Mouse (Mus musculus): ENCODE data around the gene Spp2.

Gene Spp2

DNA sequence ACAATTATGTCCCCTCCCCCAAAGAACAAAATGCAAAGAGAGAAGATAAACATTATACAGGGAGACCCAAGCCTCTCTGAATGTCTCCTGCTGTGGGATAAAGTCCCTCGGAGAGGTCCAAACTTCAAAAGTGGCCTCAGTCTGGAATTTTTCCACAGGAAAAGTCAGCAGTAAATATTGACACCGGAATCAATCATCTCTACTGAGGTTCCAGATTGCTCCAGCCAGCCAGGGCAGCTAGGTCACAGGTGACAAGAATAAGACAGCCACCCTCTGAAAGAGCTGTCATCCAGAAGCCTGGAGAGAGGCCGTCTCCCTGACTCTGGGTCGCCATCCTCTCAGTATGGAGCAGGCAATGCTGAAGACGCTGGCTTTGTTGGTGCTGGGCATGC lies at the start of gene Spp2:
Spp2 (plus strand) TSS at position 155 of the 392 bp plus-strand sequence.
- DNase-seq (ENCODE audit: low read depth, low spot score): no peak

DNA sequence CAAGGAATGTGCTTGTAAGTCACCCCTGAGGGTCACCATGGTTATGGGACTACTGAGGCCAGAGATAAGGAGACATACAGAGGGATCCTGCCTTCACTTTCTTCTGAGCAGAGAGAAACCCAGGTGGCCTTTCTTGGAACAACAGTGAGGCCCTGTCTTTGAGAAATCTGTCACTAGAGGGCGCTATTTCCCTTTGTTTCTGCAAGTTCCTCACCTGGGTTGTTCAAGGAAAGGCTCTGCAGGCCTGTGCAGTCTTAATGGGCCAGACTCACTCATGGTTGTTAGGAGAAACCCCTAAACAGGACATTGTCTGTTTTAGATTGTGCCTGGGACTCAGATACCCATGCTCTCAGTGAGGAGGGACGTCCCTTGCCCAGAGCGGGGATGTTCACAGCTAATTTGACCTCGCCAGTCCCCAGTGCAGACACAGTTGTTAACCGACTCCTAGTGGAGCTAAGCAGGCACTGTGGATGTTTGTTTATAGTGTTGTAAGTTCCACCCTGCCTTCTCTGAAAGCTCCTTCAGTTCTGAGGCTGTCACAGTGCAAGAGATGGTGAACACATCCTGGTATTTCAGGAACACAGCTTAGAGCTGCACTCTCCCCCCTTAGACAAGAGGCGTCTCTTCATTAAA lies 49.2 kb upstream of the Spp2 start:
- peak; percentile 75 for DNase-seq (ENCODE audit: low read depth, low spot score)

DNA sequence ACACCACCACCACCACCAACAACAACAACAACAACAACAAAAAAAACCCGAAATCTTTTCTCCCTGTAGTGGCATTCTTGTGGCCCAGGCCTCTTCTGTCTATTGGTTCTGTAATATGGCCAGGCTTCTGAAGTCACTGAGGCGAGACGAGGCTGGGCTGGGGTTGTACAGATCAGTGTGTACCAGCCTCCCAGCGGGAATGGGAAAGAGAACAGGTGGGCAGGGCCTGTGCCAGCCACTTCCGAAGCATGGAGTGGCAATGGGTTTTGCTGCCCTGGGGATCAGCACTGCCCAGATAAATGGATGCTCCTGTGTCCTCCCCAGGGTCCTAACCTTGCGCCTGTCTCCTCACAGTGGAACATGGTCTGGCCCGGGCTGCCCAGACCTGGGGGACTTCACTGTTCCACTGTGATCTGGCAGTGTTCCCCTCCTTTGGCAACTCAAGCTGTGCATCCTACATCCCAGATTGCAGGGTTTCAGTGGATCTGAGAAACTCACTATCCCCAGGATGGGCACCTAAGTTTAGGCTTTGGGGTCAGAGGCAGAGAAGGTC lies 48.6 kb upstream of the Spp2 start:
- DNase-seq (ENCODE audit: low read depth, low spot score): no peak

DNA sequence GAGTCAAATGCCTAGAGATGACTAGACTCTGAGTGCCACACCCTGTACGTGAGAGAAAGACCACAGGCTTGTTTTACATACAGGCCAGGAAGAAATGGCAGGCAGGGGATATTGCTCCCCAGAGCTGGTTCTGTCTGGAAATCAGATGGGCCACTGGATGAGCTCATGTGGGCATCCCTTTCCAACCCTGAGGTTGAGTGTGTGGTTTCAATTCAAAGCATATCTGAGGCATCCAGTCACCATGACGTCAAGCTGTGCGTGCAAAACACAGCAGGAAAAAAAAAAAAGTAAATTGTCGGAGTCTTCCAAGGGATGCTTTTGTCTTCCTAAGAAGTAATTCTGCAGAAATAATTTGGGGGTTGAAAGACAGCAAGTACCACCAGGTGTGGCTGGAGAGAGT lies 45.7 kb upstream of the Spp2 start:
- no peak for DNase-seq (ENCODE audit: low read depth, low spot score)

DNA sequence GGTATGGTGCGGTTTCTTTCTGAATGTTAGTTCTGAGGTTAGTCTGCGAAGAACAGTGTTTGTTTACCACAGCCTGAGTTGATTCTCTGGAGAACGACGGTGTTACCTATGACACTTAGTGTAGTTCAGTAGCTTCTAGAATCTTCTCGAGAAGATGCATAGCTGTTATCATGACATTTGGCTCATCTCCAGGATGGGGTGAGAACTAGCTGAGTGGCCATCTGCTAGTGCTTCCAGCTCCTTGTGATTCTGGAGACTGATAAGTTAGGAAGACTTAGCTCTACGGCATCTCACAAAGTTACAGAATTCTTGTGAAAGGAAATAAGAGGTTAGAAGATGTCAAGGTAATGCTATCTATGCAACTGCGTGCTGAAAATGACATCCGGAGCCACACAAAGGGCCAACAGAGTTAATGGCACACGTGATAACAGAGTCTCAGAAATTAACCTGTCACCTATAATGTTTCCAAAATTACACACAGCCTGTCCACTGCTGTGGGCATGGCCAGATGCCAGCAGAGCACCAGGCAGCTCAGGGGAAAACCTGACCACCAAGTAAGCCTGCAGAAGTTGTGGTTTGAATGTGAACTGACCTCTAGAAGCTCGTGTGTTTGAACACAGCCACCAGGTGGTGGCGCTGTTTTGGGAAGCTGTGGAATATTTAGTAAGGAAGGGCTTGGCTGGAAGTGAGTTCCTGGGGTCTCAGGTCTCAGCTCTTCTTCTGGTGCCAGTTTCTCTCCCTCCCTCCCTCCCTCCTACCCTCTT lies 39.7 kb upstream of the Spp2 start:
- no peak for DNase-seq (ENCODE audit: low read depth, low spot score)

DNA sequence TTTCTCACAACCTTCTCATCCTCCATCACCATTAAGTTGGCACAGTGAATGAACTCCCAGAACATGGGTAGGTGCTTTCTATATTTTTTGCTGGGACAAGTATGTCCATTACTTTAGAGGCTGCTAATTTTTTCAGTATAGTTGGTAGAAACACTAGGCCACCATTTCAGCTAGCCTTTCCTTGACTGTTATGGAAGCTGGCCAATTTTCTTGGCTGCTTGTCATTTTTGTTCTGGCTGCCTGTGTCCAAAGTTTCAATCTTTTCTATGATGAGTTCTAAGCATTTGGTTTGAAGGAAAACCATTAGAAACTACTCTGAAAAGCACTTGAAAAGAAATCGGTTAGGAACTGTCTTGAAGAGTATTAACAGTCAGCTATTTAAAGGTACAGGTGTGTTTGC lies 28.3 kb upstream of the Spp2 start:
- no peak for DNase-seq (ENCODE audit: low read depth, low spot score)

DNA sequence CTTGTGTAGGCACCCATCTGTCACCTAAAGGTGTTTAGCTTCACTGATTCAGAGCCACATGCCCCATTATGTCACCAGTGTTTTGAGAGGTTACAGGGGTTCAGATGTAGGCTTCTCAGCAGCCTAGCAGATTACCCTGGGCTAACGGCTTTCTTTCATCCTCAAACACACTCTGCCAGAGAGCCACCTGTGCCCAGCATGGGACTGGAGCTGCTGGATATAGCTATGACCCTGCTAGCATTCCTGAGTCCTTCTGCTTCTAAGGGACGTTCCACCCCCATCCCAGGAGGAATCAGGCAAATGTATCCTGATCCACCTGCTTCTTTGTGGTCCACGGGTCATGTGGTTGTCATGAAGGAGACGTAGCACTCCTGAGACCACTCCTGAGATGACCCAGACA lies 15.1 kb upstream of the Spp2 start:
- no peak for DNase-seq (ENCODE audit: low read depth, low spot score)

DNA sequence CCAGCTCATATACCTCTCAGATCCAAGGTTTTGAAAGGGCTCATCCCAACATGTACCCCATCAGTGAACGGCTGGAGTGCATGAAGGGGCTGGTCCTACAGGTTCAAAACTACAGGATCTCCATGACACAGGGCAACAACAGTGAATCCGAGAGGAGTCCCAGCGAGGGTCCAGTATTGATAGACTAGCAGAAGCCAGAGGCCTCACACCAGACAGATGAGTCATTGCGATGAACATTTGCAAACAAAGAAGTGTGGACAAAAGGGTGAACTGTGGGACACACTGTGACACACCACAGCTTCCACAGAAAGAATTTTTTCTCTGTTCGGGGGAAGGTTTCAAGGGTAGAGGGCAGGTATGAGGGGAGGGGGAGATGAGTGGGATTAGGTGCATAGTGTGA lies 13.4 kb upstream of the Spp2 start:
- DNase-seq (ENCODE audit: low read depth, low spot score): no peak

DNA sequence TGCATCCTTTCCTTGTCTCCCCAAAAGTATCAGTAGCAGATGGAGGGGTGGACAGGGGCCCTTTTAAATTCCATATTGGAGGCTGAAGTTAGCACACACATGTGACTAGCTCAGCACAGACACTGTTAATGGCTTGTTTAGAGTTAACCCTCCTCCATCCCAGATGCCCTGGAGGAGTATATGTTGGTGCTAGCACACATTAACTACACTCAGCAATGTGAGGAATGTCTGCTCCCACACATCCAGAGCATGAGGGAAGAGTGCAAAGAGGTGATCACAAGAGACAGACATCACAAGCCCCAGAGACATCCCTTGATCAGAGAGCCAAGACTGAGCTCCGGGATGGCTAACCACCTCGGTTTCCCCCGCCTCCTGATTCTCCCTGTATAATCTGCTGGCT lies 3.4 kb upstream of the Spp2 start:
- DNase-seq (ENCODE audit: low read depth, low spot score): no peak

DNA sequence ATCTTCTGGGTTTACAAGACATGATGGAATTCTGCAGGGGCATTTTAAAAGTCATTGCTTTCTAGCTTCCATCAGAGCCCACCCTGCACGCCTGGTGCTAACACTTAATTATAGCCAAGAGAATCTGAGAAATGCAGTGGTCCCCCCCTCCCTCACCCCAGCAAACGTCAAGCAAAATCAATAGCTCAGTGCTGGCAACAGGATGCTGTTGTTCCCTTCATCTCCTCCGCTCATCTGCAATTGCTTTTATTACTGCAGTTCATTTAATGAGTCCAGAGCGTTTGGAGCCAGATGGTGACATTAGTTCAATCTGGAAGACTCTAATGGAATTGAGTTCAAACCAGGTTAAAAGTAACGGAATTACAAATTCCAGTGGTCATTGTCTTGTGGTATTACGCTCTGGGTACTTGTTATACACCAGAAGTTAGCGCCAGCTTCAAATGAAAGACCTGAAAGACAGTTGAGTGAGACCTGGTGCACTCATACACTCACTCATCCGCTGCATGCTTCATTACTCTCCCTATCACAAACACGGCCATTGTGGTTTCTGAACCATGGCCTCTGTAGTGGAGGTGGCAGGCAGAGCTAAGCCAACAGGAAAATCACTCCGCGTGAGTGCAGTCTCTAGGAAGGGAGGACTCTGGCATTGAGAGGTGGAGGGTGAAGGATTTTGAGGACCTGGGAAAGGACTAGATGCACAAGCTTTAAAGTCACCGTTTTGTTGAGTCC lies 519 bp upstream of the Spp2 start:
- DNase-seq (ENCODE audit: low read depth, low spot score): no peak

DNA sequence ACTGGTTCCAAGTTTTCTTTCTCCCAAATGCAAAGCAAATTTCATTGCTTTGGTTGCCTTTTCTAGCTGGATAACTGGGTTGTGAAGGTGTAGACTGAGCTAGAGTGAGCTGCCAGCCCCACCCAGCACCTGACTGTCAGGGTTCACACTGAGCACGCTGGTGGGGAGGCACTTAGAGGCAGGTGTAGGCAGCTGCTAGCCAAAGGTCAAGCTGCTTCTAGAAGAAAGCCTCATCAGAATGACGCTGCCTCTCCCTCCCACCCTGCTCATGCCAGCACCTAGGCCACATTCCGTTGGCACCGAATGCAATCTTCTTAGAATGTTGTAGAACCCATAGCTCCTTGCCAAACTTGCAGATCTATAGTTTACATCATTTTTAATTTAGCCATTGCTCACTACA lies 1.6 kb downstream of the Spp2 start:
- no peak for DNase-seq (ENCODE audit: low read depth, low spot score)

DNA sequence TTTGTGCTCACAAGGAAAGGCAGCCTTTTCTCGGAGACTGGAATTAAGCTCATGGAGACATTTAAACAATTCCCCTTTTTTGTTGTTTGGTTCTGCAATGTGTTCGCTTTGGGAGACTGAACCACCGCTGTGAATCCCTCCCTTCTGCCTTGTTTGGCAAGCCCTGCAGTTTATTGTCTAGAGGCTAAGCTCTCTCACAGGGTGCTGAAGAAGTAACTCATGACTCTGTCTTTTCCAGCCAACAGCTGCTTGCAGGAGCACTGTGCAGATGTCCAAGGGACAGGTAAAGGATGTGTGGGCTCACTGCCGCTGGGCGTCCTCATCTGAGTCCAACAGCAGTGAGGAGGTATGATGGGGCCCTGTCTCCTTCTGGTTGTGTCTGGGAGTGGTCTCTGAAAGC lies 5.3 kb downstream of the Spp2 start:
- no peak for DNase-seq (ENCODE audit: low read depth, low spot score)

DNA sequence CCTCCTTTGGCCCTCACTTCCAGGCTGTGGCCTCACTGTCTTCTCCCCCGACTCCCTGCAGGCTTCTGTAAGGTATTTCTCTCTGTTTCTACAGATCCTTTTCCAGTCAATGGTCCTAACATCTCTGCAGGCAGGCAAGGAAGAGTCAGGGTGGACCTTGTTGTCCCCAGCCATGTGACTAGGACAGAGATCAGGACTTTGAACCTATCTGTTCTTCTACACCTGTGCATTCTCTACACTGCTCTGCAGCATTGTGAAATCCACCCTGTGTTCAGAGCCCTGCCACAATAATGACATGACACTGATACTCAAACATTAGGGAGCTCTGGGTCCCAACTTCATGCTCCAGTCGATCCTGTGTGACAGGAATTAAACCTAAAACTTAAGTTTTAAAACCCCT lies 12.2 kb downstream of the Spp2 start:
- DNase-seq (ENCODE audit: low read depth, low spot score): no peak

DNA sequence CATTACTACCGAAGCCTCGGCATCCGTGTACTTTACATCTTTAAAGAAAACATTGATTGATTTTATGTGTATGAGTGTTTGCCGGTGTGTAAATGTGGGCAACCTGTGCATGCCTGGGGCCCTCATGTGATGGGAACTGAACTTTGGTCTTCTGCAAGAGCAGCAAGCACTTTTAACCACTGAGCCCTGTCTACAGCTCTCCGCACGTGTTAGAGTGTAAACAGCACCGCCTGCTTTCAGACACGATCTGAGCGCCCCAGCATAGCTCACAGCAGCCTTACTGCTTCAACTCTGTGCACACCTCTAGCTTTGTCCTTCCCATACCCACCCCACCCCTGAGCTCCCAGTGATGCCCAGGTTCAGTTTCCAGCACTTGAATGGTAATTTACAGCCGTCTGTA lies 15.3 kb downstream of the Spp2 start:
- DNase-seq (ENCODE audit: low read depth, low spot score): no peak

DNA sequence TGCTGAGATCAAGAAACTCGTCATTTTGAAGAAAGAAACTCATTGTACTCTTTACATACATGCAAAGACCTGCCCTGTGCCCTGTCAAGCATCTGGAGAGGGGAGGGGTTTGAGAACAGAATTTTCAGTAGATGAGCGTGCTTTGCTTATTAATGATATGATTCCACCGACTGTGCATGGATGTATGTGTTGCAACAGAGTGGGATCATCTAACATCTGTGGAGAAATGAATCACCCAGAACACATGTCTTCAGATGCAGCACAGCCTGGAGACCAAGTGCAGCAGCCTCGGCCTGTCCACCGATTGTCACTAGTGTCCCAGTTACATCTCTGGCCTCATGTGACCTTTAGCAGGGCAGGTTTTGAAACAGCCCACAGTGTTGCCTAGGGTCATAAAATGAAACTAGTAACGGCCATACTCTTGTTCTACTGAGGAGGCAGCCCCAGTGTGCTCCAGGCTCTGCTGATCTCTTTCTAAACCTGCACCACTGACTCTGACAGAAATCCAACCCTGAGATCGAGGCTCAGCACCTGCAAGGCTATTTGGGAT lies 16.2 kb downstream of the Spp2 start:
- DNase-seq (ENCODE audit: low read depth, low spot score): no peak

DNA sequence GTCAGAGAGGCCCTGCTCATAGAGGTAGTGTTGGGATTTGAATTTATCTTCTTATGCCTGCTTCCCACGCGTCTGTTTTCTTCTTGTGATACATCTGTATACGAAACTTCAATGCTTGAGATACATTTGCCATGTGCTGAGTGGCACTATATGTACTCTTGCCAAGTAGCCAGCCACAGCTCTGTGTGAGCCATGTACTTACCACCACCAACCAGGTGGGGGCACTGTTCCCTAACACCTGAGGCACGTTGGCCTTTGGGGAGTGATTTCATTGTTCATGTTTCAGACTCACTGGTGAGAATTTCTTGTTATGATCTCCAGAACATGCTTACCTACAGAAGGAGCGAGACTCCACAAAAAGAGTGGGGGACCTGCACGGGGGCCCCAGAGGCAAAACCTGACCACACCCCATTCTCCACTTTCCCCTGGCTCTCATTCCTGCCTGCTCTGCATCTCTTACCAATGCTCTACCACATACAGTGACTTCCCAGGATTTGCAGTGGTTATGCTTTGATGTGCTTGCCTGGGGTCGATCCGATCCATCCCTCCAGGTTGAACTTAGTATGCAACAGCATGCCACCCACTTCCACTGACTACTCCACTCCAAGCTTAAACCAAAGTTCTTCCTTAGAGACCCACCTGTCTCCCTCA lies 18.0 kb downstream of the Spp2 start:
- peak; percentile 79 for DNase-seq (ENCODE audit: low read depth, low spot score)

DNA sequence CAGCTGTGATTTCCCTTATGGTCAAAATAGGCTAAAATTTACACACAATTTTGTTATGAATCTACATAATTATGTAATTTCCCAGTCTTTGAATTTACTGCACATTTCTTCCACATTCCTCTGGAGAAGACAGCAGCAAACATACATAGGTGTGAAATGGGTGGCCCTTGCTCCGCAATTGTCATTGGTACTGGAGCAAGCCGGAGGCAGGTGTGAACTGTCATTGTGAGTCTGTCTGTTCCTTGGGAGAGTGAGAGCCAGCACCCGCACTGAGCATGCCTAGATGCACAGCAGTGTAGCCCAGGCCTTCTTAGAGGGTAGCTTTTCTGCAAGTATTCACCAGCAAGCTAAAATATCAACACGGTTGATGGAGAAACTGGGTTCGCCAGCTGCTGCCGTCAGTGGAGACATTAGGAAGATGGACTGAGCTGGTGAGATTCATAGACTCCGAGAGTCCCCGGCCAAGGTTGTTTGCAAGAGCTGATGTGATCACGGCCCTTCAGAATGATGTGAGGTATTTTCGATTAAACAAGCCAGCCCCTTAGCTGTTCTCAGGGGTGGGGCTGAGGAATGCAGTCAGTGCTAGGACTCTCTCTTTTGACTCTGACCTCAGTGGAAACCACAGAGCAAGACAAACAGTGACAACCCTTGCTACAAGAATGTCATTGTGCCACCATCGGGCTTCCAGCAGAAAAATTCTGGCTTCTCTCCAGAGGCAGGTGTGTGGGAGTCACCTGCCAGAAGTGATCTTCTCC lies 21.4 kb downstream of the Spp2 start:
- DNase-seq (ENCODE audit: low read depth, low spot score): no peak

DNA sequence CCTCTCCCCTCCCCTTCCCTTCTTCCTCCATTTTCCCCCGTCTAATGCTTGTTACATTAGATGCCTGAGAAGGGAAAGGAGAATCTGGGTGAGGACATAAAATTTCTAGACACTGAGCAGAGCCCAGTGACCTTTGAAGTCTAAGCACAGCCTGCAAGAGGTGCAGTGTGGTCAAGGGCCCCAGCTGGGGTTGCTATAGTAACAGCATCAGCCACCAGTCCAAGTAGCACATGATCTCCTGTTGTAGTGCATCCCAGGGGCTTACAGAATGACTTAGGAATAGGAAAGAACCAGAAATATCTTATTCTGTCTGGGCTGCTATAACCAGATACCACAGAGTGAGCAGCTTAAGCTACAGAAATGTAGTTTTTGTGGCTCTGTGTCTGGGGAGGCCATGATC lies 22.7 kb downstream of the Spp2 start:
- no peak for DNase-seq (ENCODE audit: low read depth, low spot score)

DNA sequence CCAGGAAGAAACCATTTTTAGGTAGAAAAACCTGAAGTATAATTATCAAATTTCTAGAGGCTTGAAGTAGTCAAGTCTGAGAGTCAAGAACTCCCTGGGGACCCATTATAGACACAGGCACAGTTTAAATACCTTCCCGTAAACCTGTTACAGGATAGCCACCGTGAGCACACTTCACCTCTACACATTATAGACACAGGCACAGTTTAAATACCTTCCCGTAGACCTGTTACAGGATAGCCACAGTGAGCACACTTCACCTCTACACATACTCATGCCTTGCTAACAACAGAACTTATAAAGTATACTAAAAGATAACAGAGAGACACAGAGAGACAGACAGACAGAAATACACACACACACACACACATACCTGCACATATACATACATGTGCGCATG lies 24.5 kb downstream of the Spp2 start:
- DNase-seq (ENCODE audit: low read depth, low spot score): no peak

DNA sequence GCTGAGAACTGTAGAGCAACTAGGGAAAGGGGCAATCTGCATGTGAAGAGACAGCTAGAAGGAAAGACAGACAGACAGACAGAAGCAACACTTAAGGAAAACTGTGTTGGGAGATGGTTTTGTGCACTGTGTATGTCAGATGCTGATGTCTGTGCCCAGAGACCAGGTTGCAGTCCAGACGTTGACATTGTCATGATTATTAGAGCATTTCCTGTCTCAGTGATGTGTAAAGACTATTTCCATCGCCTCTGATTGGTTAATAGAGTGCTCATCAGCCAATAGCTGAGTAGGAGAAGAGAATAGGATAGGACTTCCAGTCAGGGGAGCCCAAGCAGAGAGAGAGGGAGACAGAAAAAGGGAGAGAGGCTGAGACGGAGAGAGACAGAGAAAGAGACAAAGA lies 25.8 kb downstream of the Spp2 start:
- no peak for DNase-seq (ENCODE audit: low read depth, low spot score)

All from embryo, embryonic 11.5 days (tissue).